In genomic region chr12:111423570-111424129, GRCm38 (mm10) we compare ENCODE assay signal across 11 mouse cellular contexts. TPM values are rescaled to one million over a fixed set of nuclear protein-coding genes. Genes with fewer than 3 reads are reported as not detected.
DNase-seq lines count a peak whose midpoint lies in the region; ATAC-seq lines count a peak whose summit lies in the region.
"Had no signal": no experiment of that assay in that cellular context is flagged by ENCODE, and none has a peak within 500 bp of the region (broad histone marks: within the 10 kb centered on the region; RNA-seq: fewer than 3 reads in every experiment).

No protein-coding gene starts in this region.

- DNase-seq in heart, adult 8-10 months (ENCODE audit: low spot score), result no peak
- DNase-seq in ZHBTc4 (ENCODE audit: low read depth, low spot score), result peak; percentile 68
- DNase-seq in hindbrain, embryonic 14.5 days (ENCODE audit: low spot score), result no peak
- no peak for DNase-seq in Muller cell, postnatal 12 days (ENCODE audit: inconsistent ontology term)
- no peak for DNase-seq in left cerebral cortex, postnatal 25 days (ENCODE audit: low spot score in 2 of 2)
- DNase-seq in left cerebral cortex, postnatal 14 days (ENCODE audit: low spot score in 2 of 2), result no peak
- DNase-seq: adrenal gland, adult 2 months had no signal

- peak overlapping the region; percentile 4 to 16; a peak in 3 of 4 replicates for H3K4me3 ChIP-seq in heart, embryonic 14.5 days (ENCODE audit: control insufficient read depth in 1 of 2, insufficient read depth in 1 of 2, low read depth in 1 of 2, low read length in 2 of 2)
- H3K4me3 ChIP-seq in hindbrain, embryonic 14.5 days (replicated peaks; ENCODE audit: low read length), result peak overlapping the region; percentile 31
- H3K4me3 ChIP-seq in midbrain, embryonic 16.5 days (ENCODE audit: low read depth, low read length), result peak overlapping the region; percentile 35

- H3K4me2 ChIP-seq in heart, embryonic 14.5 days (ENCODE audit: low read length), result peak overlapping the region; percentile 50
- H3K4me2 ChIP-seq in hindbrain, embryonic 14.5 days (replicated peaks), result peak overlapping the region; percentile 56
- H3K4me2 ChIP-seq in midbrain, embryonic 16.5 days (ENCODE audit: low read length), result peak overlapping the region; percentile 67

- ATAC-seq in heart, embryonic 14.5 days (ENCODE audit: insufficient number of reproducible peaks, insufficient read depth, low FRiP score, low read depth), result no peak
- no peak for ATAC-seq in hindbrain, embryonic 14.5 days (ENCODE audit: low FRiP score)
- ATAC-seq in midbrain, embryonic 16.5 days, result no peak

- 14% methylated on average over 43 of the region's 43 CpGs for WGBS in heart, embryonic 14.5 days
- WGBS in hindbrain, embryonic 14.5 days, result 3% methylated on average over 43 of the region's 43 CpGs
- 2% methylated on average over 43 of the region's 43 CpGs for WGBS in midbrain, embryonic 16.5 days

- peaks cover 57% of the 10 kb centered on the region for H3K27me3 ChIP-seq in heart, embryonic 14.5 days (ENCODE audit: control insufficient read depth, insufficient read depth, low read length)
- H3K27me3 ChIP-seq in hindbrain, embryonic 14.5 days (ENCODE audit: control insufficient read depth, insufficient read depth, low read length), result peaks cover 82% of the 10 kb centered on the region
- H3K27me3 ChIP-seq in midbrain, embryonic 16.5 days (ENCODE audit: control insufficient read depth, insufficient read depth, low read depth, low read length), result peaks cover 73% of the 10 kb centered on the region

- H3K4me1 ChIP-seq in heart, embryonic 14.5 days (ENCODE audit: control insufficient read depth in 2 of 2, insufficient read depth in 2 of 2, low read length in 2 of 2), result peaks cover 22 to 32% of the 10 kb centered on the region in 2 experiments
- 0 out of 2 replicates have a peak, but pooled peaks cover 5% of the 10 kb centered on the region for H3K4me1 ChIP-seq in hindbrain, embryonic 14.5 days (replicated peaks; ENCODE audit: control insufficient read depth, insufficient read depth, low read length)
- H3K4me1 ChIP-seq in midbrain, embryonic 16.5 days (ENCODE audit: control insufficient read depth, insufficient read depth, low read length), result peaks cover 4% of the 10 kb centered on the region

- no peaks in the 10 kb centered on the region for H3K36me3 ChIP-seq in heart, embryonic 14.5 days (ENCODE audit: control insufficient read depth, insufficient read depth, low read length)
- H3K36me3 ChIP-seq in hindbrain, embryonic 14.5 days (replicated peaks; ENCODE audit: control insufficient read depth, insufficient read depth), result no peaks in the 10 kb centered on the region
- no peaks in the 10 kb centered on the region for H3K36me3 ChIP-seq in midbrain, embryonic 16.5 days (ENCODE audit: control insufficient read depth, insufficient read depth, low read length)

- H3K27ac ChIP-seq in heart, embryonic 14.5 days (replicated peaks in 1 of 2; ENCODE audit: control insufficient read depth in 1 of 2, insufficient read depth in 1 of 2, low read depth in 2 of 2, low read length in 2 of 2), result no peak overlapping the region
- H3K27ac ChIP-seq in hindbrain, embryonic 14.5 days, result no peak overlapping the region
- no peak overlapping the region for H3K27ac ChIP-seq in midbrain, embryonic 16.5 days (ENCODE audit: low read length)

- H3K9ac ChIP-seq in heart, embryonic 14.5 days (ENCODE audit: low read length), result no peak overlapping the region
- peak overlapping the region; percentile 40 for H3K9ac ChIP-seq in hindbrain, embryonic 14.5 days
- peak overlapping the region; percentile 48; the same call in 1 of the 2 replicates for H3K9ac ChIP-seq in midbrain, embryonic 16.5 days (ENCODE audit: low read depth, low read length)

- H3K9me3 ChIP-seq in heart, embryonic 14.5 days (ENCODE audit: control insufficient read depth, low read length), result no peaks in the 10 kb centered on the region
- no peaks in the 10 kb centered on the region for H3K9me3 ChIP-seq in hindbrain, embryonic 14.5 days (ENCODE audit: control insufficient read depth, low read length)
- H3K9me3 ChIP-seq in midbrain, embryonic 16.5 days (replicated peaks; ENCODE audit: control insufficient read depth, low read length, poor library complexity, severe bottlenecking), result no peaks in the 10 kb centered on the region

- intact Hi-C loops in left cerebral cortex, postnatal 25 days (cut with DNase I), result loop anchor here (2.0 to 10.0 kb wide), 2 partner anchors 45 to 221 kb away; no protein-coding TSS in a partner anchor
- intact Hi-C loops in left cerebral cortex, postnatal 14 days (cut with DNase I), result loop anchor here (10.0 kb wide), 1 partner anchor 221 kb away; no protein-coding TSS in a partner anchor

RNA-seq across cellular contexts. Expression of gene Exoc3l4, which starts 6.8 kb away (rescaled TPM):
- polyA plus RNA-seq in heart, embryonic 14.5 days (2014; fragmentation: Nextera tagmentation; extraction: Ambion mirVana), result 8.1 and 9.4 TPM in 2 replicates
- total RNA-seq in heart, adult 8-10 months (2022), result 1 to 10 TPM; 2.1 to 3.6 (median 3.0) TPM
- polyA plus RNA-seq in hindbrain, embryonic 14.5 days (2014; fragmentation: Nextera tagmentation; extraction: Ambion mirVana), result 1.7 and 1.8 TPM in 2 replicates
- 2.0 and 2.1 TPM in 2 replicates for polyA plus RNA-seq in midbrain, embryonic 16.5 days (2015; fragmentation: Nextera tagmentation; extraction: Ambion mirVana)
- total RNA-seq in left cerebral cortex, postnatal 25 days (2021), result 1 to 10 TPM in 1 of 2 experiments, under 1 TPM in 1; 0.85 to 1.3 TPM
- under 1 TPM; 0.62 to 0.70 TPM for total RNA-seq in left cerebral cortex, postnatal 14 days (2021)

RNA-seq across cellular contexts. Expression of gene Lbhd2, which starts 17.0 kb away (rescaled TPM):
- 1.2 TPM in 1 of 2 replicates, not detected in the other for polyA plus RNA-seq in heart, embryonic 14.5 days (2014; fragmentation: Nextera tagmentation; extraction: Ambion mirVana)
- not detected for total RNA-seq in heart, adult 8-10 months (2022)
- polyA plus RNA-seq in hindbrain, embryonic 14.5 days (2014; fragmentation: Nextera tagmentation; extraction: Ambion mirVana), result 0.72 and 1.3 TPM in 2 replicates
- polyA plus RNA-seq in midbrain, embryonic 16.5 days (2015; fragmentation: Nextera tagmentation; extraction: Ambion mirVana), result 4.9 and 7.0 TPM in 2 replicates
- 1 to 10 TPM; 1.5 to 2.5 TPM for total RNA-seq in left cerebral cortex, postnatal 25 days (2021)
- 1 to 10 TPM in 1 of 2 experiments, not detected in 1; 1.8 TPM for total RNA-seq in left cerebral cortex, postnatal 14 days (2021)
- total RNA-seq: gastrocnemius, adult 18-20 months had no signal
- polyA plus RNA-seq: liver, embryonic 16.5 days had no signal

RNA-seq across cellular contexts. Expression of gene Tnfaip2, which starts 18.6 kb away (rescaled TPM):
- 5.5 and 6.9 TPM in 2 replicates for polyA plus RNA-seq in heart, embryonic 14.5 days (2014; fragmentation: Nextera tagmentation; extraction: Ambion mirVana)
- total RNA-seq in heart, adult 8-10 months (2022), result 10 to 100 TPM; 25.2 to 49.3 (median 41.6) TPM
- 0.42 and 0.79 TPM in 2 replicates for polyA plus RNA-seq in hindbrain, embryonic 14.5 days (2014; fragmentation: Nextera tagmentation; extraction: Ambion mirVana)
- 0.31 and 0.79 TPM in 2 replicates for polyA plus RNA-seq in midbrain, embryonic 16.5 days (2015; fragmentation: Nextera tagmentation; extraction: Ambion mirVana)
- under 1 TPM; 0.53 to 0.66 TPM for total RNA-seq in left cerebral cortex, postnatal 25 days (2021)
- total RNA-seq in left cerebral cortex, postnatal 14 days (2021), result under 1 TPM; 0.40 to 0.93 TPM

RNA-seq across cellular contexts. Expression of gene Cdc42bpb, which starts 46.1 kb away (rescaled TPM):
- polyA plus RNA-seq in heart, embryonic 14.5 days (2014; fragmentation: Nextera tagmentation; extraction: Ambion mirVana), result 27.0 and 28.9 TPM in 2 replicates
- 10 to 100 TPM; 45.5 to 59.7 (median 53.9) TPM for total RNA-seq in heart, adult 8-10 months (2022)
- 48.1 and 48.3 TPM in 2 replicates for polyA plus RNA-seq in hindbrain, embryonic 14.5 days (2014; fragmentation: Nextera tagmentation; extraction: Ambion mirVana)
- 39.9 and 40.2 TPM in 2 replicates for polyA plus RNA-seq in midbrain, embryonic 16.5 days (2015; fragmentation: Nextera tagmentation; extraction: Ambion mirVana)
- 100 to 1,000 TPM; 133 TPM for total RNA-seq in left cerebral cortex, postnatal 25 days (2021)
- total RNA-seq in left cerebral cortex, postnatal 14 days (2021), result 100 to 1,000 TPM; 138 to 141 TPM

Comparison
In these comparisons a context has a peak if more than half of its experiments do, and no peak if none do; other contexts are left out.
1. RNA of gene Tnfaip2, which starts 18.6 kb away (total RNA-seq): 25.2 to 49.3 TPM in heart, adult 8-10 months; 0.40 to 0.93 TPM in left cerebral cortex, postnatal 14 days and 0.53 to 0.66 TPM in left cerebral cortex, postnatal 25 days; every median in the first group is over 10 times any median in the second.
2. Peak in every context shown above with its lines, with median percentiles within 50 percentile points of each other: H3K4me2 ChIP-seq and H3K4me3 ChIP-seq.